Mouse (Mus musculus) liver, postnatal 0 days (tissue): Measurements from ENCODE around the gene Gcnt3. TPM values are rescaled to one million over a fixed set of nuclear protein-coding genes. Genes with fewer than 3 reads are reported as not detected.
A peak's percentile ranks its signal among the peaks of the same experiment; 100 is the strongest.

Experiments
- ATAC-seq: fragments of 200-750 bp; cut with Nextera tagmentation; 2 replicates; pipeline ENCODE4 v1.8.0; 2017; ENCODE audit warnings: mild to moderate bottlenecking, moderate library complexity
- DNase-seq: peaks from one replicate; pipeline ENCODE4 v3.0.0-alpha.2; 2016
- H3K27ac ChIP-seq: fragments of 300-500 bp; sonication (generic); 2 replicates; pipeline ENCODE4 v1.5.1; 2014; ENCODE audit warnings: antibody characterized with exemption, moderate library complexity, mild to moderate bottlenecking, low read depth
- H3K27me3 ChIP-seq: fragments of 300-500 bp; sonication (generic); 2 replicates; pipeline ENCODE4 v1.6.1; 2014; ENCODE audit warnings: low read length, control low read depth, mixed read lengths; ENCODE audit not compliant: insufficient read depth
- H3K36me3 ChIP-seq: fragments of 300-500 bp; sonication (generic); replicated peaks from 2 replicates; pipeline ENCODE4 v1.6.1; 2014; ENCODE audit warnings: mild to moderate bottlenecking, control low read depth, low read length, moderate library complexity, mixed read lengths; ENCODE audit not compliant: insufficient read depth
- H3K4me1 ChIP-seq: fragments of 300-500 bp; sonication (generic); 2 replicates; pipeline ENCODE4 v1.6.1; 2014; ENCODE audit warnings: antibody characterized with exemption, mild to moderate bottlenecking, control low read depth; ENCODE audit not compliant: insufficient read depth
- H3K4me2 ChIP-seq: fragments of 300-500 bp; sonication (generic); 2 replicates; pipeline ENCODE4 v1.6.1; 2014; ENCODE audit warnings: low read depth, mild to moderate bottlenecking, low read length, moderate library complexity, mixed read lengths
- H3K4me3 ChIP-seq: fragments of 300-500 bp; sonication (generic); 2 replicates; pipeline ENCODE4 v1.5.1; 2014; ENCODE audit warnings: low read depth, low read length
- H3K9ac ChIP-seq: fragments of 300-500 bp; sonication (generic); replicated peaks from 2 replicates; pipeline ENCODE4 v1.6.1; 2014; ENCODE audit warnings: mild to moderate bottlenecking, moderate library complexity
- H3K9me3 ChIP-seq: fragments of 300-500 bp; sonication (generic); 2 replicates; pipeline ENCODE4 v1.6.1; 2016; ENCODE audit warnings: mild to moderate bottlenecking, control low read depth, low read length, mixed read lengths
- CTCF ChIP-seq: sonication (generic); IDR thresholded peaks from 2 replicates; pipeline ENCODE4 v1.5.1; 2016; ENCODE audit warnings: antibody characterized with exemption, low read depth
- EP300 ChIP-seq: IDR thresholded peaks from 2 replicates; pipeline ENCODE4 v1.6.1; 2016; ENCODE audit warnings: antibody characterized with exemption, low read depth, mild to moderate bottlenecking
- WGBS: fragments of 180-500 bp; shearing (Covaris S2); extraction: QIAGEN DNeasy Blood & Tissue Kit; methylation state at CpG from one replicate; pipeline ENCODE4 v1.1.7; 2014; ENCODE audit not compliant: insufficient replicate concordance; 5-methylcytosine and 5-hydroxymethylcytosine counted together
- polyA plus RNA-seq: library from polyadenylated mRNA; unstranded; fragments of >200 nt; fragmentation: Nextera tagmentation; extraction: Ambion mirVana; gene quantifications from 2 replicates; pipeline ENCODE4 v1.2.1, GENCODE M21; 2015

Gene Gcnt3
- polyA plus RNA-seq, 1 experiment from 2014 or later: not detected

GRCm38 (mm10) chr9:70039597-70040385 lies 1.9 kb upstream of the Gcnt3 start:
- no peaks in the 10 kb centered on the region for H3K4me1 ChIP-seq
- no peak overlapping the region for H3K9ac ChIP-seq
- no peak overlapping the region for H3K4me2 ChIP-seq
- no peak for DNase-seq
- no peaks in the 10 kb centered on the region for H3K27me3 ChIP-seq
- no peaks in the 10 kb centered on the region for H3K36me3 ChIP-seq
- H3K9me3 ChIP-seq: peaks cover 4% of the 10 kb centered on the region; the same call in 1 of the 2 replicates
- no peak overlapping the region for H3K4me3 ChIP-seq
- ATAC-seq: no peak
- TF ChIP-seq CTCF (no peak), EP300 (no peak)
- H3K27ac ChIP-seq: no peak overlapping the region
- 75% methylated on average over 6 of the region's 6 CpGs for WGBS

- Histone ChIP-seq H3K4me1 (0 out of 2 replicates have a peak, but pooled peaks cover 3% of the 10 kb centered on the region), H3K4me3 (no peak overlapping the region), H3K27ac (no peak overlapping the region), H3K27me3 (no peaks in the 10 kb centered on the region), H3K4me2 (no peak overlapping the region), H3K36me3 (no peaks in the 10 kb centered on the region), H3K9ac (no peak overlapping the region), H3K9me3 (peaks cover 4% of the 10 kb centered on the region; the same call in 1 of the 2 replicates)
- ATAC-seq (no peak), DNase-seq (no peak)
- 67% methylated on average over 4 of the region's 4 CpGs for WGBS
- TF ChIP-seq EP300: no peak
- TF ChIP-seq CTCF: 0 out of 2 replicates have a peak, but pooled peaks have one; percentile 8
Measured at GRCm38 (mm10) chr9:70036646-70037045, 1.2 kb downstream of the Gcnt3 start.

GRCm38 (mm10) chr9:70034702-70035101 lies 3.2 kb downstream of the Gcnt3 start:
- no peak for TF ChIP-seq EP300
- TF ChIP-seq CTCF: no peak

GRCm38 (mm10) chr9:70033056-70033455 lies 4.8 kb downstream of the Gcnt3 start:
- TF ChIP-seq CTCF (no peak), EP300 (no peak)
- 65% methylated on average over 9 of the region's 9 CpGs for WGBS
- DNase-seq: peak; percentile 20
- Histone ChIP-seq H3K4me1 (0 out of 2 replicates have a peak, but pooled peaks cover 3% of the 10 kb centered on the region), H3K9ac (no peak overlapping the region), H3K4me2 (no peak overlapping the region), H3K4me3 (no peak overlapping the region), H3K9me3 (no peaks in the 10 kb centered on the region), H3K27me3 (no peaks in the 10 kb centered on the region), H3K27ac (no peak overlapping the region), H3K36me3 (no peaks in the 10 kb centered on the region)
- ATAC-seq: peak; percentile 38; the same call in 1 of the 2 replicates

More at GRCm38 (mm10) chr9:70034702-70035101, 3.2 kb downstream of the Gcnt3 start:
- ATAC-seq: no peak
- H3K4me2 ChIP-seq: no peak overlapping the region
- no peak overlapping the region for H3K4me3 ChIP-seq
- H3K9ac ChIP-seq: no peak overlapping the region
- H3K27me3 ChIP-seq: no peaks in the 10 kb centered on the region
- H3K4me1 ChIP-seq: 0 out of 2 replicates have a peak, but pooled peaks cover 3% of the 10 kb centered on the region
- 51% methylated on average over 7 of the region's 7 CpGs for WGBS
- peaks cover 4% of the 10 kb centered on the region; the same call in 1 of the 2 replicates for H3K9me3 ChIP-seq
- no peak for DNase-seq
- no peak overlapping the region for H3K27ac ChIP-seq
- no peaks in the 10 kb centered on the region for H3K36me3 ChIP-seq

GRCm38 (mm10) chr9:70032167-70032566 lies 5.7 kb downstream of the Gcnt3 start:
- ATAC-seq: no peak
- no peak for DNase-seq
- H3K27ac ChIP-seq: no peak overlapping the region
- H3K36me3 ChIP-seq: no peaks in the 10 kb centered on the region
- H3K4me3 ChIP-seq: no peak overlapping the region
- H3K4me2 ChIP-seq: no peak overlapping the region
- 0 out of 2 replicates have a peak, but pooled peaks cover 3% of the 10 kb centered on the region for H3K4me1 ChIP-seq
- no peak for TF ChIP-seq EP300
- TF ChIP-seq CTCF: no peak
- H3K9ac ChIP-seq: no peak overlapping the region
- WGBS: 40% methylated on average over 1 of the region's 1 CpGs
- H3K27me3 ChIP-seq: no peaks in the 10 kb centered on the region
- H3K9me3 ChIP-seq: no peaks in the 10 kb centered on the region

GRCm38 (mm10) chr9:70025365-70026012 lies 12.4 kb downstream of the Gcnt3 start:
- no peaks in the 10 kb centered on the region for H3K27me3 ChIP-seq
- H3K27ac ChIP-seq: no peak overlapping the region
- DNase-seq (no peak), ATAC-seq (no peak)
- no peak overlapping the region for H3K9ac ChIP-seq
- TF ChIP-seq CTCF: no peak
- TF ChIP-seq EP300: no peak
- H3K4me2 ChIP-seq: no peak overlapping the region
- peaks cover 7% of the 10 kb centered on the region for H3K4me1 ChIP-seq
- H3K4me3 ChIP-seq: no peak overlapping the region
- 92% methylated on average over 2 of the region's 2 CpGs for WGBS
- H3K36me3 ChIP-seq: peaks cover 11% of the 10 kb centered on the region
- no peaks in the 10 kb centered on the region for H3K9me3 ChIP-seq
